Mouse (Mus musculus): ENCODE measurements around the gene Grm4.

- TF ChIP-seq POLR2A (IDR thresholded peaks at IDR 0.05; ENCODE audit: borderline replicate concordance, control insufficient read depth, low read depth, low read length) (no peak), CTCF (IDR thresholded peaks at IDR 0.05; ENCODE audit: control insufficient read depth, insufficient read depth, low read length) (no peak)
Observed at GRCm38 (mm10) chr17:27431049-27431839, 90.0 kb downstream of the Grm4 start.
